Mouse (Mus musculus) ovary, adult 18-20 months (tissue): ENCODE data around the gene Bud31.
"Not testable (repeated sequence)": the region's sequence is repeated elsewhere in the genome, so short reads cannot be mapped to it uniquely, and the experiment has no call there.

Experiments used
- DNase-seq: peaks from one replicate; pipeline ENCODE4 v3.0.0; 2022; ENCODE audit warnings: low spot score, mixed read lengths

Bud31 gene

GRCm38 (mm10) chr5:145129124-145129523, 11.0 kb upstream of the Bud31 start:
- no peak for DNase-seq

- not testable (repeated sequence) for DNase-seq
These were observed 10.4 kb upstream of the Bud31 start for GRCm38 (mm10) chr5:145129773-145130172.

GRCm38 (mm10) chr5:145130191-145130590, 10.0 kb upstream of the Bud31 start:
- no peak for DNase-seq

- DNase-seq = no peak
These were observed 9.2 kb upstream of the Bud31 start for GRCm38 (mm10) chr5:145130995-145131394.

GRCm38 (mm10) chr5:145133275-145133674, 6.9 kb upstream of the Bud31 start:
- DNase-seq = not testable (repeated sequence)

- no peak for DNase-seq
These were observed 1.3 kb upstream of the Bud31 start for GRCm38 (mm10) chr5:145138836-145139235.

GRCm38 (mm10) chr5:145140611-145141010, 449 bp downstream of the Bud31 start:
- DNase-seq = no peak

GRCm38 (mm10) chr5:145147748-145148147, 7.6 kb downstream of the Bud31 start:
- DNase-seq = no peak

- DNase-seq = no peak
These were observed 9.1 kb downstream of the Bud31 start for GRCm38 (mm10) chr5:145149294-145149693.

- DNase-seq = no peak
These were observed 12.5 kb downstream of the Bud31 start for GRCm38 (mm10) chr5:145152690-145153089.

GRCm38 (mm10) chr5:145161361-145161760, 21.2 kb downstream of the Bud31 start:
- DNase-seq = no peak

GRCm38 (mm10) chr5:145164710-145165109, 24.5 kb downstream of the Bud31 start:
- DNase-seq = no peak

GRCm38 (mm10) chr5:145165184-145165583, 25.0 kb downstream of the Bud31 start:
- no peak for DNase-seq

GRCm38 (mm10) chr5:145166536-145167305, 26.6 kb downstream of the Bud31 start, which contains the start of the genes Ptcd1 and Cpsf4:
Gene Ptcd1, minus strand, starts transcription at chr5:145167108.
Gene Cpsf4, plus strand, starts transcription at chr5:145167213.
- DNase-seq = peak; percentile 97

- DNase-seq = no peak
These were observed 27.1 kb downstream of the Bud31 start for GRCm38 (mm10) chr5:145167306-145167661.

- no peak for DNase-seq
These were observed 38.4 kb downstream of the Bud31 start for GRCm38 (mm10) chr5:145178461-145178980.

- DNase-seq = no peak
These were observed 45.1 kb downstream of the Bud31 start for GRCm38 (mm10) chr5:145185244-145185643.

- DNase-seq = no peak
These were observed 49.3 kb downstream of the Bud31 start for GRCm38 (mm10) chr5:145189416-145189815.

- DNase-seq = no peak
These were observed 50.2 kb downstream of the Bud31 start for GRCm38 (mm10) chr5:145190373-145190772.

- DNase-seq = peak; percentile 80
These were observed 51.0 kb downstream of the Bud31 start for GRCm38 (mm10) chr5:145190875-145191798.

GRCm38 (mm10) chr5:145191962-145192361, 51.8 kb downstream of the Bud31 start, which contains the start of gene Atp5j2:
Gene Atp5j2, minus strand, starts transcription at chr5:145192062.
- no peak for DNase-seq
